Mouse (Mus musculus) liver, embryonic 14.5 days (tissue): Measurements from ENCODE around the gene Ezh2. TPM values are rescaled to one million over a fixed set of nuclear protein-coding genes. Genes with fewer than 3 reads are reported as not detected.

ENCODE experiments used
- ATAC-seq: fragments of 200-750 bp; cut with Nextera tagmentation; 2 replicates; pipeline ENCODE4 v1.8.0; 2017; ENCODE audit warnings: moderate number of reproducible peaks, mild to moderate bottlenecking, moderate library complexity; ENCODE audit not compliant: insufficient read depth
- DNase-seq, 3 experiments: peaks; one replicate each; pipeline ENCODE4 v3.0.0-alpha.2; 2012 to 2013; ENCODE audit warnings: low read depth in 3 of 3, low spot score in 3 of 3
- H3K27ac ChIP-seq: fragments of 300-500 bp; sonication (generic); 2 replicates; pipeline ENCODE4 v1.5.1; 2014; ENCODE audit warnings: moderate library complexity, mild to moderate bottlenecking, control low read depth, inconsistent platforms
- H3K27me3 ChIP-seq: fragments of 300-500 bp; sonication (generic); 2 replicates; pipeline ENCODE4 v1.6.1; 2014; ENCODE audit warnings: mild to moderate bottlenecking, low read length, moderate library complexity; ENCODE audit not compliant: control insufficient read depth, insufficient read depth
- H3K36me3 ChIP-seq: fragments of 300-500 bp; sonication (generic); replicated peaks from 2 replicates; pipeline ENCODE4 v1.6.1; 2014; ENCODE audit warnings: low read depth; ENCODE audit not compliant: control insufficient read depth, insufficient read depth
- H3K4me1 ChIP-seq, 2 experiments: fragments of 200-500 bp in 1 of 2; fragments of 300-500 bp in 1 of 2; sonication (generic) in 1 of 2; replicated peaks; 2 replicates each; pipeline ENCODE4 v1.6.1; 2012 to 2014; ENCODE audit warnings: antibody characterized with exemption in 1 of 2, inconsistent platforms in 1 of 2, low read length in 1 of 2; ENCODE audit not compliant: control insufficient read depth in 2 of 2, insufficient read depth in 2 of 2
- H3K4me2 ChIP-seq: fragments of 300-500 bp; sonication (generic); 2 replicates; pipeline ENCODE4 v1.6.1; 2014; ENCODE audit warnings: low read depth, mild to moderate bottlenecking, control low read depth, moderate library complexity
- H3K4me3 ChIP-seq, 2 experiments: fragments of 200-500 bp in 1 of 2; fragments of 300-500 bp in 1 of 2; sonication (generic) in 1 of 2; 2 replicates each; pipeline ENCODE4 v1.5.1; 2012 to 2014; ENCODE audit warnings: low read depth in 2 of 2, low read length in 2 of 2, mild to moderate bottlenecking in 2 of 2, control low read depth in 1 of 2, inconsistent platforms in 1 of 2, moderate library complexity in 1 of 2; ENCODE audit not compliant: insufficient read depth in 1 of 2
- H3K9ac ChIP-seq: fragments of 300-500 bp; sonication (generic); replicated peaks from 2 replicates; pipeline ENCODE4 v1.6.1; 2014; ENCODE audit warnings: mild to moderate bottlenecking, control low read depth, moderate library complexity
- H3K9me3 ChIP-seq: fragments of 300-500 bp; sonication (generic); 2 replicates; pipeline ENCODE4 v1.6.1; 2016; ENCODE audit warnings: low read length, mixed read lengths; ENCODE audit not compliant: control insufficient read depth
- CTCF ChIP-seq: IDR thresholded peaks from 2 replicates; pipeline ENCODE4 v1.5.1; 2016; ENCODE audit warnings: antibody characterized with exemption, low read depth, control low read depth
- EP300 ChIP-seq: IDR thresholded peaks from 2 replicates; pipeline ENCODE4 v1.6.1; 2016; ENCODE audit warnings: antibody characterized with exemption, low read depth
- WGBS: fragments of 180-500 bp; shearing (Covaris S2); extraction: QIAGEN DNeasy Blood & Tissue Kit; methylation state at CpG from one replicate; pipeline ENCODE4 v1.1.7; 2014; ENCODE audit not compliant: insufficient replicate concordance; 5-methylcytosine and 5-hydroxymethylcytosine counted together
- polyA plus RNA-seq, 2 experiments: library from polyadenylated mRNA; depleted of rRNA in 1 of 2; stranded (reverse) in 1 of 2; unstranded in 1 of 2; fragments of >200 nt; fragmentation: Nextera tagmentation in 1 of 2; extraction: Ambion mirVana in 1 of 2; gene quantifications; 2 replicates each; pipeline versions ENCODE4 v1.2.1 to v1.2.3; 2012 to 2014

Gene Ezh2
- polyA plus RNA-seq, 2 experiments = 46.2 to 69.3 TPM

- ATAC-seq = no peak
- Histone ChIP-seq H3K27ac (no peak overlapping the region), H3K4me2 (no peak overlapping the region), H3K4me1 (peaks cover 14 to 23% of the 10 kb centered on the region in 2 experiments), H3K27me3 (no peaks in the 10 kb centered on the region), H3K4me3 (no peak overlapping the region), H3K9me3 (no peaks in the 10 kb centered on the region), H3K9ac (no peak overlapping the region), H3K36me3 (peaks cover 71% of the 10 kb centered on the region)
- peak; percentile 18; the same call in 1 of the 2 replicates for TF ChIP-seq CTCF
- TF ChIP-seq EP300 = no peak
- 79% methylated on average over 5 of the region's 5 CpGs for WGBS
- no peak for DNase-seq
Observed at GRCm38 (mm10) chr6:47561426-47561825, 33.7 kb downstream of the Ezh2 start.

GRCm38 (mm10) chr6:47560846-47561245 is 34.3 kb downstream of the Ezh2 start:
- no peak for ATAC-seq
- H3K36me3 ChIP-seq = peaks cover 69% of the 10 kb centered on the region
- 56% methylated on average over 2 of the region's 2 CpGs for WGBS

GRCm38 (mm10) chr6:47560407-47560806 is 34.7 kb downstream of the Ezh2 start:
- no peak; the same call in 1 of the 2 replicates for ATAC-seq
- TF ChIP-seq EP300 (no peak), CTCF (no peak)
- no peaks in the 10 kb centered on the region for H3K27me3 ChIP-seq

More at GRCm38 (mm10) chr6:47560846-47561245, 34.3 kb downstream of the Ezh2 start:
- Histone ChIP-seq H3K27ac (no peak overlapping the region), H3K4me2 (no peak overlapping the region), H3K4me3 (no peak overlapping the region), H3K27me3 (no peaks in the 10 kb centered on the region), H3K9me3 (no peaks in the 10 kb centered on the region), H3K9ac (no peak overlapping the region), H3K4me1 (peaks cover 8 to 18% of the 10 kb centered on the region in 2 experiments)
- DNase-seq = no peak
- TF ChIP-seq CTCF (no peak), EP300 (no peak)

GRCm38 (mm10) chr6:47559287-47559686 is 35.9 kb downstream of the Ezh2 start:
- Histone ChIP-seq H3K4me2 (no peak overlapping the region), H3K4me1 (peaks cover 0 to 8% of the 10 kb centered on the region in 2 experiments; a peak in 2 of 4 replicates), H3K4me3 (no peak overlapping the region), H3K27ac (no peak overlapping the region), H3K36me3 (peaks cover 73% of the 10 kb centered on the region), H3K9me3 (no peaks in the 10 kb centered on the region), H3K9ac (no peak overlapping the region), H3K27me3 (no peaks in the 10 kb centered on the region)
- no peak for DNase-seq
- TF ChIP-seq EP300 (no peak), CTCF (no peak)
- 82% methylated on average over 2 of the region's 2 CpGs for WGBS
- no peak for ATAC-seq

More at GRCm38 (mm10) chr6:47560407-47560806, 34.7 kb downstream of the Ezh2 start:
- Histone ChIP-seq H3K9ac (no peak overlapping the region), H3K36me3 (peaks cover 72% of the 10 kb centered on the region), H3K9me3 (no peaks in the 10 kb centered on the region), H3K27ac (no peak overlapping the region), H3K4me2 (no peak overlapping the region), H3K4me1 (peaks cover 5 to 14% of the 10 kb centered on the region in 2 experiments), H3K4me3 (no peak overlapping the region)
- DNase-seq = peak in 2 of 3 experiments; percentile 7 to 11

GRCm38 (mm10) chr6:47552280-47552679 is 42.9 kb downstream of the Ezh2 start:
- no peaks in the 10 kb centered on the region for H3K4me1 ChIP-seq
- H3K9ac ChIP-seq = no peak overlapping the region
- no peak for TF ChIP-seq EP300
- no peak for TF ChIP-seq CTCF
- H3K4me2 ChIP-seq = no peak overlapping the region
- H3K36me3 ChIP-seq = peaks cover 66% of the 10 kb centered on the region
- no peak for ATAC-seq
- DNase-seq = no peak
- no peak overlapping the region for H3K27ac ChIP-seq
- H3K9me3 ChIP-seq = no peaks in the 10 kb centered on the region
- WGBS = 47% methylated on average over 4 of the region's 4 CpGs
- no peaks in the 10 kb centered on the region for H3K27me3 ChIP-seq
- no peak overlapping the region for H3K4me3 ChIP-seq
